In genomic region chr14:76478616-76479015, GRCm38 (mm10) we compare ENCODE assay signal across 14 mouse cellular contexts.
A peak's percentile ranks its signal among the peaks of the same experiment; 100 is the strongest.
DNase-seq lines count a peak whose midpoint lies in the region; ATAC-seq and TF ChIP-seq lines count a peak whose summit lies in the region.
"Had no signal": no experiment of that assay in that cellular context is flagged by ENCODE, and none has a peak within 500 bp of the region (broad histone marks: within the 10 kb centered on the region; RNA-seq: fewer than 3 reads in every experiment).

No protein-coding gene starts in this region.

- no peak for ATAC-seq in lung, postnatal 0 days
- no peak for ATAC-seq in monocyte, adult 5-6 weeks (replicated peaks; ENCODE audit: insufficient number of reproducible peaks, low FRiP score, low TSS enrichment, poor library complexity, severe bottlenecking)
- ATAC-seq: hindbrain, postnatal 0 days had no signal

- TF ChIP-seq CTCF in lung, postnatal 0 days (IDR thresholded peaks at IDR 0.05) = no peak

- H3K27me3 ChIP-seq in lung, postnatal 0 days (replicated peaks; ENCODE audit: insufficient read depth, low read length) = no peaks in the 10 kb centered on the region

- H3K4me1 ChIP-seq in lung, postnatal 0 days (ENCODE audit: insufficient read depth, low read depth, low read length) = 0 out of 2 replicates have a peak, but pooled peaks cover 3% of the 10 kb centered on the region

- H3K4me3 ChIP-seq in lung, postnatal 0 days (ENCODE audit: low read depth, low read length) = no peak overlapping the region
- H3K4me3 ChIP-seq: embryonic facial prominence, embryonic 10.5 days had no signal

- TF ChIP-seq EP300 in lung, postnatal 0 days (IDR thresholded peaks at IDR 0.05) = no peak

- DNase-seq in embryo, embryonic 11 days = peak; percentile 34
- no peak for DNase-seq in embryo, embryonic 10.5 days (ENCODE audit: low spot score)
- DNase-seq in lung, postnatal 0 days (ENCODE audit: low spot score) = peak; percentile 63
- no peak for DNase-seq in lung, adult 18-20 months
- DNase-seq in R1 (ENCODE audit: low read depth, low spot score) = peak; percentile 85
- peak; percentile 44 for DNase-seq in mesoderm, embryonic 11.5 days (ENCODE audit: low read depth, low spot score)
- no peak for DNase-seq in cerebellum, adult 18-20 months
- DNase-seq: cerebellum, adult 2 months; kidney, postnatal 25 days; lung, postnatal 4 days had no signal

- H3K9me3 ChIP-seq in lung, postnatal 0 days (ENCODE audit: low read length) = no peaks in the 10 kb centered on the region
- H3K9me3 ChIP-seq: embryonic facial prominence, embryonic 10.5 days had no signal

- H3K4me2 ChIP-seq in lung, postnatal 0 days (replicated peaks; ENCODE audit: low read depth, low read length) = no peak overlapping the region
- H3K4me2 ChIP-seq: liver, embryonic 11.5 days had no signal

- H3K36me3 ChIP-seq in lung, postnatal 0 days (ENCODE audit: insufficient read depth, low read length) = no peaks in the 10 kb centered on the region
- H3K36me3 ChIP-seq: embryonic facial prominence, embryonic 10.5 days had no signal

- H3K9ac ChIP-seq in lung, postnatal 0 days (replicated peaks; ENCODE audit: low read depth) = no peak overlapping the region

- H3K27ac ChIP-seq in lung, postnatal 0 days (ENCODE audit: low read length) = no peak overlapping the region
- H3K27ac ChIP-seq: embryonic facial prominence, embryonic 10.5 days; hindbrain, postnatal 0 days had no signal

- 32% methylated on average over 6 of the region's 6 CpGs for WGBS in lung, postnatal 0 days

Comparison
In these comparisons a context has a peak if more than half of its experiments do, and no peak if none do; other contexts are left out.
1. DNase-seq: peak in embryo, embryonic 11 days (single experiment), lung, postnatal 0 days (single experiment), R1 (single experiment) and mesoderm, embryonic 11.5 days (single experiment); none in embryo, embryonic 10.5 days (single experiment), lung, adult 18-20 months (0 of 2) and cerebellum, adult 18-20 months (0 of 2).